Mouse (Mus musculus): Measurements from ENCODE around the gene Lrrc55. TPM values are rescaled to one million over a fixed set of nuclear protein-coding genes. Genes with fewer than 3 reads are reported as not detected.
"Not testable (repeated sequence)": the region's sequence is repeated elsewhere in the genome, so short reads cannot be mapped to it uniquely, and the experiment has no call there.

Lrrc55 gene
- 15.8 and 19.7 TPM in 2 replicates for total RNA-seq (2021)
- long read RNA-seq, partial matches to known transcripts = 0 of 2 reads
- long read RNA-seq, other reads (novel, unspliced or antisense) = 2 of 2 reads

GRCm38 (mm10) chr2:85196901-85197300, at the start of gene Lrrc55:
TSS of gene Lrrc55 (minus strand) at chr2:85197197.
- no peak for DNase-seq

GRCm38 (mm10) chr2:85246506-85247082, 49.6 kb upstream of the Lrrc55 start:
- peak; percentile 84 for DNase-seq

- DNase-seq = no peak
These were observed 48.7 kb upstream of the Lrrc55 start for GRCm38 (mm10) chr2:85245737-85246136.

DNA sequence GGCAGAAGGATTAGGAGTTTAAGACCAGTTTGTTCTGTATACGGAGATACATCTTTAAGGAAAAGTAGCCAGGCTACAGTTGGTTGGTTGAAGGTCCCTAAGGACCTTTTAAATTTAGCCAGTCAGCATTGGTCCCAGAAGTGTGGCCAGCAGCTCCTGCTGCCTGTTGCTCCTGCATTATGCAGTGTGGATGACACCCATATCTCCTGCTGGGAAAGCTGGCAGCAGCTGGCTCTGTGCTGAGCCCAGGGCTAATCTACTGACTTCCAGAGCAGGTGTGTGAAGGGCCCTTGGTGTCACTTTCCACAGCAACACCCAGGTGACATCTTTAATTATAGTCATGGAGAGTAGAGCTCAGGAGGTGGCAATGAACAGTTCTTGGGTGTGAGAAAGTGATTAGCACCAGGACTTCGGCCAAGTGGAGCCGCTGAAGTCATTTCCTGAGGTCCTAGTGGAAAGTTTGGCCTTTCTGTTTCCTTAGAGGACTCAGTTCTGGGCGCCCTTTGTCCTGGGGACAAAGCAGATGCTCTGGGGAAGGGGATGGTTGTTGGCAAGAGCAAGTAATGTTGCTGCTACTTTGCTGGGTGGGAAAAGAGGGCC, 41.2 kb upstream of the Lrrc55 start:
- DNase-seq = no peak

DNA sequence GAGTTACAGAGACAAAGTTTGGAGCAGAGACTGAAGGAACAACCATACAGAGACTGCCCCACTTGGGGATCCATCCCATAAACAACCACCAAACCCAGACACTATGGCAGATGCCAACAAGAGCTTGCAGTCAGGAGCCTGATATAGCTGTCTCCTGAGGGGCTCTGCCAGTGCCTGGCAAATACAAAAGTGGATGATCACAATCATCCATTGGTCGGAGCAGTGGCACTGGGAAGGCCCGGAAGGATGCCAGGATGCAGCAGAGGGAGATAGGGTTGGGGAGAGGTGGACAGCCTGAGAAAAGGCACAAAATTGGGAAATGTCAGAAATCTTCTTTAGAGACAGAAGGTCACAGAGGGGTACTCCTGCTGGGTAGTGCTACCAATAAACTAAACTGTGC, 40.2 kb upstream of the Lrrc55 start:
- not testable (repeated sequence) for DNase-seq

DNA sequence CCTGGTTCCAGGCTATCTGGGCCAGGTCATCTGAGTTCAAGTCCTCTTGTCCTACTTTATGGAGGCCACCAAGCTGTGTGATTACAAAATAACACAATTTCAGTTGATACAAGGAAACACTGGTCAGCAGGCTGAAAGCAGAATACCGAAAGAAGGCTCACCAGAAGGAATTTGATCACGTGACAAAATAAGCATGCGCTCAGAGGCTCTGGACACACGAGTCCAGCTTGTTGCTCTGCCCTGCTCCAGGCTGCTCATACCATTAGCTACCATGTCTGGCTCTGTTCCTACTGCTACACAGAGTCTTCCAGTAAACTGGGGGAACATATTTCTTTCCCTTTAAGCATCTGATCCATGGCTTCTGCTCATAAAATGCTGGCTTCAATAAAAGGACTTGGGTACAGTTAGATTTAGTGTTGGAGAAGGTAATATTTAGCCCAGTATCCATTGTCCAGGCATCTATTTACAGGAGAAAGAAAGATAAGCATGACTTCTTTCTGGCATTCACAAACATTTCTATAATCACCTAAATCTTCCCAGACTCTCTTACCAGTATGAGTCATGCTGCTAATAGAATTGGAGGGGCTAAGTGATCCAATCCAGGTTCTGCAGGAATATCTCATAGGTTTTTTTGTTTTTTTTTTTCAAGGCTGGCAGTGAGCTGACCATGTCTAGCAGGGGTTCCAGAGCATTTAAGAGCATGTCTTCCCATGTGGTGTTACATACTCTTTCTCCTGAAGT, 33.9 kb upstream of the Lrrc55 start:
- DNase-seq = no peak

GRCm38 (mm10) chr2:85229606-85230005, 32.6 kb upstream of the Lrrc55 start:
- no peak for DNase-seq

- no peak for DNase-seq
These were observed 30.9 kb upstream of the Lrrc55 start for GRCm38 (mm10) chr2:85227816-85228335.

- no peak for DNase-seq
These were observed 27.5 kb upstream of the Lrrc55 start for GRCm38 (mm10) chr2:85224221-85225179.

DNA sequence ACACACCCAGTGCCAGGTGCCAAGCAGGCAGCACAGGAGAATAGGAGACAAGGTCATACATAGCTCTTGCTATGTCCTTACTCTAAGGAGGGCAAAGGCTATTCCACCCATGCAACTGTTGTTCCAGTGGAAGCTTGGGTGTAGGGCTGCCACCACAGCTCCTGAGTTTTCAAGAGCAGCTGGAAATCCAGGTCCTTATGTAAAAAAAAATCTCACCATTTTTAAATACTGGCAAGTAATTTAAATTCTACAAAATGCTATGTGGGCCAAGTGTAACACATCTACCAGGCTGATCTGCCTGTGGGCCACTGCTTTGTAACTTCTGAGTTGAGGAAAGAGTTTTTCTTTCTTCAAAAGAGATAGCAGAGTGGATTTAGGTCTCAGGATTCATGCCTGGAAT, 19.6 kb upstream of the Lrrc55 start:
- DNase-seq = no peak

DNA sequence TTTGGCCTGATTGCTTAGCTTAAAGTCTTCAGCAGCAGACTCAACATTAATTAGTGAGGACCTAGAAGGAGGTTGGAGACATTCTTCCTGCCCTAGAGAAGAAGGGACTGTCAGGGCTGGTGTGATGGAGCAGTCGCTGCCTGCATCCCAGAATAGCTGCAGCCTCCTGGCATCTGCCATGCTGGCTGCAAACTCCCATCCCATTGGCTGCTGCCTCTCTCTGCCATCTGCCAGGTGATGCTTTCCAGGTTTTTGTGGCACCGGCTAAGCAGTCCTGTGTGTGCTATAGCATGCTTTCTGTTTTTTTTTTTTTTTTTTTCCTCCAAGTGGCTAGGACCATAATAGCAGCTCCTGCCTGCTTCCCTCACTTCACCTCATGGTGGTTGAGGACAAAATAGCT, 16.7 kb upstream of the Lrrc55 start:
- DNase-seq = no peak

GRCm38 (mm10) chr2:85209301-85209700, 12.3 kb upstream of the Lrrc55 start:
- DNase-seq = no peak

- no peak for DNase-seq
These were observed 8.2 kb upstream of the Lrrc55 start for GRCm38 (mm10) chr2:85205170-85205569.

DNA sequence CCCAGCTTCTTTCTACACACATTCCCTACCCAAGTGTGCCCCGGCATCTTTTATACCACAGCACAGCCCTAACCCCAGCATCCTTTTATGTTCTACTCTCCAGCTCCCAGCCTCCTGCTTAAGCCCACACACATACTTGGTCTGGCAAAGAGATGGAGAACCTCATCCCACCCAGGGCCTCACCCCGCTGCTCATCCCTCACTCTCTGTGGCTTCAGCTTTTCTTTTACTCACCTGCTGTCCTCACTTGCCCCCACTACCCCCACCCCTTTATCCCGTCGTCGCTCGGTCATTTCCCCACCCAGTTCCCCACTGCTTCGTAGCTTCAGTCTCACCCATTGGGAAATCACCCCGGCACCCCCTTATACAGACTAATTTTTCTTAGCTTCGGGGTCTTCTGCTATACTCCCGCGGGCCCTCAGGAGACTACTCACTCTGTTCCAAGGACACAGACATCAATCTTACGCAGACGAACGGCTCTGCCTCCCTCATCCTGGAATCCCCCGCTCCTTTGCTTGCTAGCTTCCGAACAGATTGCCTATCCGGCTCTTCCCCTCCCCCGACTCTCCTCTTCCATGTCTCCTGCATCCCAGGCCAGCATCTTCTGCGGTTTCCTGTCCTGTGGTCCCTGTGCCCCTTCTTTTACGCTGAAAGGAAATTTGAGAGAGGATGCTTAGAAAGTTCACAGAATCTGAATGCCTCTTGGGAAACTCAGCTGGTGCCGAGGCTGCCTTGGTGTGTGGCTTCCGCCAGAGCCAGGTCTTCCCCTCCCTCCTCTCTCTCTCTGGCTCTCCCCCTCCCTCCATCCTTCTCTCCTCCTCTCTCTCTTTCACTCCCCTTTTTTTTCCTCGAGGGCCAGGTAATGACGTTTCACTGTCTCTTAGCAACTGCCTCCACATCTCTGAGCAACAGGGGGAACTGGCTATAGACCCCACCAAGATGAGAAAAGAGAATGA, 1.3 kb upstream of the Lrrc55 start:
- DNase-seq = no peak

GRCm38 (mm10) chr2:85194566-85194965, 2.4 kb downstream of the Lrrc55 start:
- no peak for DNase-seq

GRCm38 (mm10) chr2:85187582-85188151, 9.3 kb downstream of the Lrrc55 start:
- no peak for DNase-seq

GRCm38 (mm10) chr2:85178139-85178800, 18.7 kb downstream of the Lrrc55 start:
- no peak for DNase-seq

DNA sequence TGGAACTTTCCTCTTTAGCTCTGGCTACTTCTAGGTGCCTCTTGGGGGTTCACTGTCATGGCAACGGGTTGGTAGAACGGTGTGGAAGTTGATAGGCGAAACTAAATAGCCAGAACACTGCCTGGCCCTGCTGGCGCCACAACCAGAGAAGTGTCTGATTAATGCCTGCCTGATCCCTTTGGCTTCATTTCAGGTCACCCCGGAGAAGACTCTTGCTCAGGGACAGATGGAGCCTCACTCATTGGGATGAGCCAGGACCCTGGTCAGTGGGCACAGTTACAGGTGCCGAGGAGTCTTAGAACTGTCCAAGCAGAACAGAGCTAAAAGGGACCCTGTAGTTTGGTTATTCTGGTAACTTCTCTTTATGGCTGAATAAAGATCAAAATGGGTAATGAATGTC, 23.5 kb downstream of the Lrrc55 start:
- DNase-seq = no peak

- DNase-seq = no peak
These were observed 24.3 kb downstream of the Lrrc55 start for GRCm38 (mm10) chr2:85172763-85173103.
